Mouse (Mus musculus): ENCODE measurements around the gene Aifm2. TPM values are rescaled to one million over a fixed set of nuclear protein-coding genes. Genes with fewer than 3 reads are reported as not detected.

The Aifm2 gene
- polyA plus RNA-seq, 1 experiment = 29.0 TPM

- Histone ChIP-seq H3K36me3 (ENCODE audit: control insufficient read depth, insufficient read depth, low read length) (no peaks in the 10 kb centered on the region), H3K27me3 (replicated peaks; ENCODE audit: control insufficient read depth, insufficient read depth, low read length) (no peaks in the 10 kb centered on the region), H3K4me3 (ENCODE audit: insufficient read depth, low read depth, low read length) (no peak overlapping the region), H3K4me1 (ENCODE audit: control insufficient read depth, insufficient read depth, low read length) (no peaks in the 10 kb centered on the region), H3K27ac (ENCODE audit: insufficient read depth, low read depth, low read length) (no peak overlapping the region)
- peak; percentile 13 for DNase-seq
- WGBS = 38% methylated on average over 6 of the region's 6 CpGs
- TF ChIP-seq CTCF (conservative IDR thresholded peaks at IDR 0.05; ENCODE audit: insufficient read depth, insufficient read length, low read depth, low read length) = no peak
- no peak for TF ChIP-seq POLR2A (IDR thresholded peaks at IDR 0.05; ENCODE audit: low read depth, low read length)
These were observed 44.8 kb downstream of the Aifm2 start for GRCm38 (mm10) chr10:61759869-61760268.

- TF ChIP-seq CTCF (conservative IDR thresholded peaks at IDR 0.05; ENCODE audit: insufficient read depth, insufficient read length, low read depth, low read length) = no peak
- TF ChIP-seq POLR2A (IDR thresholded peaks at IDR 0.05; ENCODE audit: low read depth, low read length) = no peak
- WGBS = 56% methylated on average over 8 of the region's 8 CpGs
- Histone ChIP-seq H3K27ac (ENCODE audit: insufficient read depth, low read depth, low read length) (no peak overlapping the region), H3K4me1 (ENCODE audit: control insufficient read depth, insufficient read depth, low read length) (no peaks in the 10 kb centered on the region), H3K4me3 (ENCODE audit: insufficient read depth, low read depth, low read length) (no peak overlapping the region), H3K36me3 (ENCODE audit: control insufficient read depth, insufficient read depth, low read length) (no peaks in the 10 kb centered on the region), H3K27me3 (replicated peaks; ENCODE audit: control insufficient read depth, insufficient read depth, low read length) (no peaks in the 10 kb centered on the region)
- DNase-seq = peak; percentile 25
These were observed 49.6 kb downstream of the Aifm2 start for GRCm38 (mm10) chr10:61764689-61765088.

- DNase-seq = no peak
- 73% methylated on average over 5 of the region's 5 CpGs for WGBS
- no peaks in the 10 kb centered on the region for H3K27me3 ChIP-seq (replicated peaks; ENCODE audit: control insufficient read depth, insufficient read depth, low read length)
- H3K27ac ChIP-seq (ENCODE audit: insufficient read depth, low read depth, low read length) = no peak overlapping the region
- TF ChIP-seq CTCF (conservative IDR thresholded peaks at IDR 0.05; ENCODE audit: insufficient read depth, insufficient read length, low read depth, low read length) = no peak
- no peak for TF ChIP-seq POLR2A (IDR thresholded peaks at IDR 0.05; ENCODE audit: low read depth, low read length)
- no peaks in the 10 kb centered on the region for H3K4me1 ChIP-seq (ENCODE audit: control insufficient read depth, insufficient read depth, low read length)
- H3K36me3 ChIP-seq (ENCODE audit: control insufficient read depth, insufficient read depth, low read length) = no peaks in the 10 kb centered on the region
- H3K4me3 ChIP-seq (ENCODE audit: insufficient read depth, low read depth, low read length) = no peak overlapping the region
These were observed 50.5 kb downstream of the Aifm2 start for GRCm38 (mm10) chr10:61765558-61765957.

GRCm38 (mm10) chr10:61766806-61767205 lies 51.7 kb downstream of the Aifm2 start:
- 70% methylated on average over 6 of the region's 6 CpGs for WGBS

GRCm38 (mm10) chr10:61781461-61782128 lies 66.5 kb downstream of the Aifm2 start:
- H3K4me1 ChIP-seq (ENCODE audit: control insufficient read depth, insufficient read depth, low read length) = peaks cover 4% of the 10 kb centered on the region; the same call in 1 of the 2 replicates
- no peaks in the 10 kb centered on the region for H3K27me3 ChIP-seq (replicated peaks; ENCODE audit: control insufficient read depth, insufficient read depth, low read length)
- TF ChIP-seq POLR2A (IDR thresholded peaks at IDR 0.05; ENCODE audit: low read depth, low read length) = no peak
- no peak for TF ChIP-seq CTCF (conservative IDR thresholded peaks at IDR 0.05; ENCODE audit: insufficient read depth, insufficient read length, low read depth, low read length)
- DNase-seq = no peak
- no peaks in the 10 kb centered on the region for H3K36me3 ChIP-seq (ENCODE audit: control insufficient read depth, insufficient read depth, low read length)
- 58% methylated on average over 9 of the region's 9 CpGs for WGBS
- no peak overlapping the region for H3K4me3 ChIP-seq (ENCODE audit: insufficient read depth, low read depth, low read length)
- no peak overlapping the region for H3K27ac ChIP-seq (ENCODE audit: insufficient read depth, low read depth, low read length)

More at GRCm38 (mm10) chr10:61766806-61767205, 51.7 kb downstream of the Aifm2 start:
- Histone ChIP-seq H3K36me3 (ENCODE audit: control insufficient read depth, insufficient read depth, low read length) (no peaks in the 10 kb centered on the region), H3K27me3 (replicated peaks; ENCODE audit: control insufficient read depth, insufficient read depth, low read length) (no peaks in the 10 kb centered on the region), H3K27ac (ENCODE audit: insufficient read depth, low read depth, low read length) (no peak overlapping the region), H3K4me3 (ENCODE audit: insufficient read depth, low read depth, low read length) (no peak overlapping the region), H3K4me1 (ENCODE audit: control insufficient read depth, insufficient read depth, low read length) (no peaks in the 10 kb centered on the region)
- TF ChIP-seq POLR2A (IDR thresholded peaks at IDR 0.05; ENCODE audit: low read depth, low read length) = no peak
- TF ChIP-seq CTCF (conservative IDR thresholded peaks at IDR 0.05; ENCODE audit: insufficient read depth, insufficient read length, low read depth, low read length) = no peak
- no peak for DNase-seq

- Histone ChIP-seq H3K27me3 (replicated peaks; ENCODE audit: control insufficient read depth, insufficient read depth, low read length) (no peaks in the 10 kb centered on the region), H3K4me1 (ENCODE audit: control insufficient read depth, insufficient read depth, low read length) (peaks cover 4% of the 10 kb centered on the region; the same call in 1 of the 2 replicates), H3K27ac (ENCODE audit: insufficient read depth, low read depth, low read length) (peak overlapping the region; percentile 10; the same call in 1 of the 2 replicates), H3K4me3 (ENCODE audit: insufficient read depth, low read depth, low read length) (peak overlapping the region; percentile 98), H3K36me3 (ENCODE audit: control insufficient read depth, insufficient read depth, low read length) (no peaks in the 10 kb centered on the region)
- peak; percentile 76 for DNase-seq
- TF ChIP-seq CTCF (conservative IDR thresholded peaks at IDR 0.05; ENCODE audit: insufficient read depth, insufficient read length, low read depth, low read length) (peak; percentile 63), POLR2A (IDR thresholded peaks at IDR 0.05; ENCODE audit: low read depth, low read length) (no peak)
- 2% methylated on average over 74 of the region's 74 CpGs for WGBS
These were observed 67.9 kb downstream of the Aifm2 start for GRCm38 (mm10) chr10:61782799-61783611.
